Mouse (Mus musculus) bone marrow macrophage, adult 2 months (primary cell): Measurements from ENCODE around the gene Zcchc17.

ENCODE experiments used
- CTCF ChIP-seq: IDR thresholded peaks from 2 replicates; pipeline ENCODE4 v1.5.1; 2012; ENCODE audit warnings: low read depth, mild to moderate bottlenecking, low read length, moderate library complexity
- POLR2A ChIP-seq: IDR thresholded peaks from 2 replicates; pipeline ENCODE4 v1.6.1; 2012; ENCODE audit warnings: mild to moderate bottlenecking, low read depth, low read length, borderline replicate concordance

GRCm38 (mm10) chr4:130357946-130358345, 1.8 kb downstream of the Zcchc17 start:
- TF ChIP-seq CTCF (no peak), POLR2A (no peak)
